Mouse (Mus musculus) heart, adult 9 months (tissue): ENCODE measurements around the gene Mgll.

Source experiments
- DNase-seq, 2 experiments: peaks; one replicate each; pipeline ENCODE4 v3.0.0; 2022; ENCODE audit warnings: low spot score in 2 of 2

The Mgll gene

DNA sequence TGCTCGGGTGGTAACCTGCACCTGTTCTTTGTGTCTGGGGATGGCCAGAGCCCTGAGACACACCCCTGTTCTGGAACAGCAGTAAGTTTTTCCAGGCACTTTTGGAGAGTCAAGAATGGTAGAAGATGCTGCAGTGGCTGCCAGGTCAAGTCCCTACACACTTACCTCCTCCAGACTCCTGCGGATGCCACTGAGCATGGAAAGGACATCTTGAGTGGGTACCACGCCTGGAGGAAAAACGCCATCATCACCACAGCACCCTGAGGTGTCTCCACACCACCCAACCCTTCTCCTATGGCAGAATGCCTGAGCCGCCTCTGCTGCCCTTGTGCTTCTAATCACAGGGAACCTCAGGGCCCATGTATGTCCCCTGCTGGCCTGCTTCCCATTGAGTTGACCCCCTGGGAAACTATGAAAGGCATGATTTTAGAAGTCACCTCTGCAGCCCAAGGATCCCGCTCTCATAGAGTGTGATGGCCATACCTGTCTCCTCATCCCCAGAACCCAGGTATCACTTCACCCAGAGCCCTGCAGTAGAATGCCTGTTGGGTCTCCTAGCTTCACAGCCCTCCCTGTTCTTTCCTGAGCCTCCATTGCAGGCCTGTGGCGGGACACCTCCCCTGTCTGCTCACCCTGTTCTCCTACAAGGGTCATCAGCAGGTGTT lies 120.8 kb downstream of the Mgll start:
- no peak for DNase-seq

DNA sequence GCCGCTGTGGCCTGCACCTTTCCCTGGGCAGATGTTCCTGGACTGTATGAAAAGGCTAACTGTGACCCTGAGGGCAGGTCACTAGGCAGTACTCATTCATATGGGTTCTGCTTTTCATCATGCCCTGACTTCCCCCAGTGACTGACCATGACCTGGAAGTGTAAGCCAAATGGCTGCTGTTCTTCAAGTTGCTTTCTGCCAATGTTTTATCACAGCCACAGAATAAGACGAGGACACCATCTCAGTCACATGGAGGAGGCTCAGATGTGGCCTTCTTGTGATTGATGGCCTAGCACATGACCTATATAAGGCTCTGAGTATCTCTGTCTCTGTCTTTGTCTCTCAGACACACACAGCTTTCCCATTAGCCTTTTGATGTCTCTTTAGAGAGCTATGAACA lies 123.4 kb downstream of the Mgll start:
- DNase-seq, result no peak

DNA sequence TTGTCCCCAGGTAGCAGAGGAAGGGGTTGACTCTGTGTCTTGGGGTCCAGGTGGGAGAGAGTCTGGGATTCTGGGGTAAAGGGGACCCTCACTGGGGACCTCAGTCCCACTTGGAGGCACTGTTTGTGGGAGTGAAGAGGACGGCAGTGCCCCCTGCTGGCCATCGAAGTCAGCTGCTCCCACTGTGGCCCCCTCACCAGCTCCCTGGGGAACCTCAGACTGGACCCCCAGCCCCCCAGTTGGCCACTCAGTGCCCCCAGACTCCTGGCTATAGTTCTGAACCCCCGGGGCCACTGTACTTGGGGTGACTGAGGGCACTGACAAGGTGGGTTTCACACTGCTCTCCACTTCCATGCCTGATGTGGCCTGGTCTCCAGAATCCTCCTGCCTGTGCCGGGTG lies 125.1 kb downstream of the Mgll start:
- no peak for DNase-seq

DNA sequence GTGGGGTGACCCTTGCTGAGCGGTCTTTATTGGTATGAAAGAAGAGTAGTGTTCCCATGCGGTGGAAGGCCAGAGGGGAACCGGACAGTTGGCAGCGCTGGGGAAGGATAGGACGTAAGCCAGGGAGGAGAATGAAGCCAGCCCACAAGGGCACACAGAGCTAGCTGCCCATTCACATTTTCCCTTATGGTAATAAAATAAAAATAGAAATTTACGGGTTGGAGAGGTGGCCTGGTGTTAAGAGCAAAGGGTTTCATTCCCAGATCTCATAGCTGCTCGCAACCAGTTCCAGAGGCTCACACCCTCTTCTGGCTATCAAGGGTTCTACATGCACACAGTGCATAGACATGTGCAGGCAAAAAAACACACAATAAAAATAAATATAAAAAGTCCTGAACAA lies 125.8 kb downstream of the Mgll start:
- DNase-seq, result no peak

DNA sequence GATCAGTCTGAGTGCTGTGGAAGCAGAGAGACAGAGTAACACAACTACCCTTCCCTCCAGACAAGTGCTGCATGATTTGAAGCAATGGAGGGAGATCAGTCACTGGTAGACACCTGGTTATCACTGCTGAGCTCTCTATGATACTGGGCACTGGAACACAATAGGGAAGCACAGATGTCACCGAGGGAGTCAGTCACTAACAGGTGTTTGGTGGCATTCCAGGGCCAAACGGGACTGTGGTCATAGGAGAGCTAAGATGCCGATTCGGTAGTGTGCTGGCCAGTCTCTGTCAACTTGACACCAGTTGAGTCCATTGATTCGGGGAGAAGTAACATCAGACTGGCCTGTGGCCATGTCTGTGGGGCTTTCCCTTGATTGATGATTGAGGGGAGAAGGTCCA lies 130.3 kb downstream of the Mgll start:
- no peak for DNase-seq

DNA sequence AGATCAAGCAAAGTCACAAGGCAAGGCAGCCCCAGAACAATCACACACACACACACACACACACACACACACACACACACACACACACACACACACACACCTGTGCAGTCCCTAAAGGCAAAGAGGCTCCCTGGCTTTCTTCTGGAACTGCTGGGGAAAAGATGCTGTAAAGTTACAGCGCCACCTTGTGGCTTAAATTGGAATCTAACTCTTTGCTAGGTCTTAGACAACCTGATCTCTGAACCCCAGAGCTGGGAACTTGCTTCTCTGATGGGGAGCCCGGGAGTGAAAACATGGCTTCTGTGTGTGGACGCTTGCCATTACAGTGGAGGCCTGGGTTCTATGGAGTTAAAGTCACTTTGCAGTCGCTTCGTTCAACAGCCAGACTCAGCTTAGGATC lies 131.4 kb downstream of the Mgll start:
- DNase-seq, result peak in 1 of 2 experiments; percentile 59

DNA sequence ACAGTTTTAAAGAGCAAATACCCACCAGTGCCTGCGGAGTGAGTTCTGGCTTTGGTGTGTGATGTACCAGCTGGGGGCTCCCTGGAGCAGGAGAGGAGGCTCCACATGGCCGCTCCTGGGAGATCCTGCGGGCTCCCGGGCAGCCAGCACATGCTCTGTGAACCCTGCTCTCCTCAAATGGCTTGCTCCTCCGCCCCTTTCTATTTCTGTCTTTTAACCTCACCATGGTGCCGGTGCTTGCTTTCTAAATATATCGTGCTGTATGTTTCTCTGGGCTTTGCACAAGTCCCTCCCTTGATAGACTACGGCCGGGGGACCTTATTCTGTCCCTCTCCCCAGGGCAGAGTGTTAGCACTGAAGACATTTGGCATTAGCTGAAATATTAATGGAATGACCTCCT lies 133.0 kb downstream of the Mgll start:
- peak; percentile 71 to 75 for DNase-seq

DNA sequence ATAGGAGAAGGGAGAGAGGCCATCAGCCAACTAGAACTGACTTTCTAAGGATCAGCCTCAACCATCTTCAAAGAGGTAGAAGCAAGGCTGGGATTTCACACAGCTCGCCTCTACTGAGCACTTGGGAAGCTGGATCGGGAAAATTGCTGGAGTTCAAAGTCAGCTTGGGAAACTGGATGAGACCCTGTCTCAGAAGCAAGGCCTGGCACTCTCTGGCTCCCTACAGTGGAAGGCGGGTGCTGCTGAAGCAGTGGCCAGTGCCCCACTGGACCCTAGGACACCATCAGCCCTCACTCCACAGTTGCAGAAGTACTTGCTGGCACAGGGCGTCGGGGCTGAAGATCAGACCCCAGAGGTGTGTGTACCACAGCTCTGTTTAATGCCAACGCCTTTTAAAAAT lies 133.6 kb downstream of the Mgll start:
- DNase-seq, result no peak

DNA sequence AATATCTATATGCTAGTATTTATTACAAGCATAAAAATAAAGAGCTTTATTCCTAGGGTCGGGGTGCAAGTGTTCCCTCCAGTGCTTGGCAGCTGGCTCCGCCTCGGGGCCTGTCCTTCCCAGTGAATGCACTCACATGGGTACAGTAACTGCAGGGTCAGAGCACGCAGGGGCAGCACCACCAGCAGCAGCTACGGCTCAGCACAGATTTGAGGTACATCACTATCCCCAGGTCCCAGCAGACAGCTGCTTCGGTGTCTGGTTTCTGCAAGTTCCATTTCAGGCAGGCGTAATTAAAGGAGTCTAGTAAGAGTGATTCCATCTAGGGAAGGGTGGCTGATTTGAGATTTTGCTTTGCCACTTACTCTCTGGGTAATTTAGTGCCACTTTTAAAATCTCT lies 134.1 kb downstream of the Mgll start:
- DNase-seq, result no peak

DNA sequence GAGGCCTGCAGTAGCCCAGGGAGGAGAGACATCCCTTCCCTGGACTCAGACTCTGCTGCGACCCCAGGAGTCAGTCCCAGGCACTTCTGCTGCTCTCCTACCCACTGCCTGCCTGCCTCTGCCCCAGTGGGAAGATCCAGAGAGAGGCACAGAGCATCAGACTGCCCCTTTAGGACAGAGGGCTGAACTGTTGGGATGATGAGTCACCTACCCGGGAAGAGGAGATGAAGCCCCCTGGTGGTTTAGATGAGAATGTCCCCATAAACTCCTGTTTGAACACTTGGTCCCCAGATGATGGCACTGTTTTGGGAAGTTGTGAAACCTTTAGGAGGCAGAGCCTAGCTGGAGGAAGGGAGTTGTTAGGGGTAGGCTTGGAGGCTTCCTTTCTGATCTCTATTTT lies 136.7 kb downstream of the Mgll start:
- no peak for DNase-seq

DNA sequence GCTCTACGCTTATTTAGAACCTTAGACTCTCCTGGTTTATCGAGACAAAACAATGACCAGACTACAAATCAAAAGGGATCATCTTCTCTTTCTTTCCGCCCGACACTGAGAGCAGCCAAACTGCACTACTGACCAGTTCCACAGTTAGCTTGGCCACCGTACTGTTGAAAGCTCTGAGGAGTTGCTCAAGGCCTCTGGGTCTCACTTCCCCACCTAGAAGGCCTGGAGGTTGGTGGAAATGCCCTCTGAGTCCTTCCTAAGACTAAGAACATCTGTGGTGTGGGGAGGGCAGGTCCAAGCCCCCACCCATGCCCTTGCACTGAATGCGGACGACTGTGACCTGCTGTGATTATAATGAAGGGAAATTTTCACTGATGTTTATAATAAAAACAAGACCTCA lies 141.5 kb downstream of the Mgll start:
- no peak for DNase-seq

DNA sequence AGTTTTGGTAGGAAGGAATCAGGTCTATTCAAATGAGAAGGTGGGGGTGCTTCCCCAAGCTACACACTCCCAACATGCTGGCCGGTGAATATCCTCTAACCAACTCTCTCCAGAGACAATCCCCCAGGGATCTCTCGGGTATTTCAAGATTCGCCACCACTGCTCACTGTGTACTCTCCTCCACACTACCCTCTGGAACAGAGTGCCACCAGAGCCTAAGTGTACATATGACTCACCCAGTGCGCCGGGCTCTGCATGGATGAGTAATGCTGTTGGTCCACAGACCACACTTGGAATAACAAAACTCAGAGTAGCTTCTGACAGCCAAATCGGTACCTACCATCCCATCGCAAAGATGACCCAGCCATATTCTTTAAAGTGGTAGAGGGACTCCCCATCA lies 145.2 kb downstream of the Mgll start:
- DNase-seq, result no peak

DNA sequence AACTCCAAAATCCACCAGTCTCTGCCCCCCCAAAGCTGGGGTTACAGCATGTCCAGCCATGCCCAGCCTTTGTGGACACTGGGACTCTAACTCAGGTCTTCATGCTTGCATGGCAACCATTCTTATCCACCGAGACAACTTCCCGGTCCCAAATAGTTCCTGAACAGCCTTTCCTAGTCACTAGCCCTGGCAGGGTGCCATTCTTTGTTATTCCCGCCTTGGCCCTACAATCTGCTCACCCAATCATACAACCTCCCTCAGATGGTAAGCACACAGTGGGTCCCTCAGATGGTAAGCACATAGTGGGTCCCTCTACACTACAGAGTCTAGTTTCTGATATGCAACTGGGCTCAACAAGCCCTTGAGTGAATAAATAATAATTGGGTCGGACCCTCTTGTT lies 146.4 kb downstream of the Mgll start:
- no peak for DNase-seq

DNA sequence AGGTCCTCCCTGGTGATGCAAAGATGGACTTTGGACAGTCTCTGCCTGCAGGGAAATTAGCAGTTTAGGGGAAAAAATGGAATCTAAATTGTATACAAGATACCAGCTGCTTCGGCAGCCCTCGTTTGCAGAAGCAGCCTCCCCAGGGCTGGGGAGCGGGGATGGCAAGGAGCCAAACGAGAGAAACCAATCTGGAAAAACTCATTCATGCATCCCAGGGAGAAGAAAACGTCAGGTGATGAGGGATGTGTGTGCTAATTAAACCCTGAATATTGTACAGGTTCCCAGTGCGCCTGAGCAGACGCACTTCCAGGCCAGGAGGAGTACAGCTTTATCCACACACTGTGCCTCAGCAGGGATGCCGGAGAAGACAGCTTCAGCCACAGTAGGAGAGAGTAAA lies 147.3 kb downstream of the Mgll start:
- DNase-seq, result no peak

DNA sequence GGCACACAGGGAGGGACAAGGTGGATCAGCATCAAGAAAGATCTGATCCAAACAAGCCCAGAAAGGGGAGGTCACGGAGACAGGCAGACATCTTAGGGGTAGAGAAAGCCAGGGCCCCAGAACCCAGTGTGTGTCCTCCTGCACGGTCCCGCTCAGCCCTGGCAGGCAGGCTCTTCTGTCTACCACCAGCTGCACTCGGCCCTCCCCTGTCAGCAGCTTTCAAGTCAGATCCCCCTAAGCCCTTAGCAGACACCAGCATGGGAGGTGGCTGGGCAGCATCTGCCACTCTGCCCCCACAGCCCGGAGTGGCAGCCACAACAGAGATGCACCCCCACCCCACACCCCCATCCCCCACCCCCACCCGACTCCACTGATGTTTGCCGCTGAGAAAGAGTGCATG lies 148.6 kb downstream of the Mgll start:
- DNase-seq, result no peak

DNA sequence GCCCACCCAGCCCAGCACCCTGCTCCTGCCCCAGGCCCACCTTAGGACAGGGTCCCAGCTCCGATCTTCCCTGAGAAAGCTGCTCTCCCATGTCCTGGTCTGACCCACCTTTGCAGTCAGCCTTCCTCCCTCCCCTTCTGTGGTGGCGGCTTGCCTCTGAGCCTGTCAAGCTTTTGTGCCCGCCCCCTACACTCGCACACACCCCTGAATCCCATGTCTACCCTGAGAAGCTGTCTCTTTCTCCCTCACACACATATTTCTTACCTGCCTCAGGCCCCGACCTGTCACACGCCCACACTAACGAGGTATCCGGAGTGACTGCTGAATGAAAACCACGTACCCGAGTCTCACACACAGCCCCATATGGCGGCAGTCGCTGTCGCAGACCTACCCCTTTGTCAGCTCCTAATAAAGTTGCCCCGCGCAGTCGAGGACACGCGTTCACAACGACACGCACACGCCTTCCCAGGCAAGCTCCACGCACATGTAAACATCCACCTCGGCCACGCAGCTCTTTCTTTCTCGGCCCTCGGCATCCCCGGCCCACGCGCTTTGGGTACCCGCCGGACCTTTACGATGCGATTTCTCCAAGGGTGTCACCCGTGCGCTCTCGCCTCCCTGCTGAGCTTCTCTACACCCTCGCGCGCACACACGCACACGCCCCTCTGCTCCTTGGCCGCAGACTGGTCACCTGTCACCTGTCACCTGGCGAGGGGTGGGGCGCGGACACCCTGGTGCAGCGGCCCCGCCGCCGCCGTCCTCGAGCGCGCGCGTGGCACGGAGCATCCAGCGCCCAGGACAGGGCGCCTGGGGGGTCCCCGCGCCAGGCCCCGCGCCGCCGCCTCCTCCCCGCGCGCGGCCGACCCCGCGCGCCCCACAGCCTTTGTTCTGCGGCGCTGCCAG lies 150.0 kb downstream of the Mgll start:
- DNase-seq, result no peak

DNA sequence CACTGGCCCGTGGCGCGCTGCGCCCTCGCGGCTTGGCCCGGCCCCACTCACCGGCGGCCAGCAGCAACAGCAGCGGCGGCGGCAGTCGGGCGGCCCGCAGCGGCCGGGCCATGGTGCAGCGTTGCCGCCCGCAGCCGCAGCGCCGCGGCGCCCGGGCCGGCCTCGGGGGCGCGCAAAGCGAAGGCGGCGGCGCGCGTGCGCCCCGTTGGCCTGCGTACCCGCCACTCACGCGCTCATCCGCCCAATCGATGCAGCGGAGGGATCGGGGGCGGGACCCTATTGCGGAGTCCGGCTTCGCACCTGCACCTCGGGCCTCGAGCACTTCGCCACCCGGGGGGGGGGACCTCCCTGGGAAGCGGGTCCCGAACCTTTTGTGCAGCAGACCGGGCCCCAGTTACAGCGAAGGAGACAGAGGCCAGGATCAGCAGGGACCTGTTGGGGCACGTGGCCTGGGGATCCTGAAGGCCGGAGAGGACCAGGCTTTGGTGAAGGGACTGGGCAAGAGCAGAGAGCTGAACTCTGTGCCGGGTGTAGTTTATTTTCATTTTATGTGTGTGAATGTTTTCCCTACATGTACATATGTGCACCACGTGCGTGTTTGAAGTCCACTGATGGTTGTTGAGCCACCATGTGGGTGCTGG lies 150.8 kb downstream of the Mgll start, which contains the start of gene Podxl2:
Gene Podxl2, minus strand, starts transcription at position 177 of the 641 bp plus-strand sequence.
- DNase-seq, result peak; percentile 43 to 69
